Mouse (Mus musculus) stomach, postnatal 0 days (tissue): ENCODE data around the gene Lmo1. TPM values are rescaled to one million over a fixed set of nuclear protein-coding genes. Genes with fewer than 3 reads are reported as not detected.

ENCODE experiments used
- ATAC-seq: fragments of 200-750 bp; cut with Nextera tagmentation; 2 replicates; pipeline ENCODE4 v1.8.0; 2017; ENCODE audit not compliant: low FRiP score, low TSS enrichment
- DNase-seq: peaks from one replicate; pipeline ENCODE4 v3.0.0-alpha.2; 2016; ENCODE audit warnings: low spot score
- H3K27ac ChIP-seq: fragments of 300-500 bp; sonication (generic); replicated peaks from 2 replicates; pipeline ENCODE4 v1.5.1; 2014; ENCODE audit warnings: mild to moderate bottlenecking, control low read depth
- H3K27me3 ChIP-seq: fragments of 300-500 bp; sonication (generic); 2 replicates; pipeline ENCODE4 v1.6.1; 2014; ENCODE audit warnings: low read length; ENCODE audit not compliant: control insufficient read depth, insufficient read depth
- H3K36me3 ChIP-seq: fragments of 300-500 bp; sonication (generic); 2 replicates; pipeline ENCODE4 v1.6.1; 2014; ENCODE audit warnings: low read length, mixed read lengths; ENCODE audit not compliant: control insufficient read depth, insufficient read depth
- H3K4me1 ChIP-seq: fragments of 300-500 bp; sonication (generic); replicated peaks from 2 replicates; pipeline ENCODE4 v1.6.1; 2014; ENCODE audit warnings: antibody characterized with exemption; ENCODE audit not compliant: control insufficient read depth, insufficient read depth
- H3K4me2 ChIP-seq: fragments of 300-500 bp; sonication (generic); replicated peaks from 2 replicates; pipeline ENCODE4 v1.6.1; 2014; ENCODE audit warnings: low read depth, mild to moderate bottlenecking, control low read depth, moderate library complexity
- H3K4me3 ChIP-seq: fragments of 300-500 bp; sonication (generic); 2 replicates; pipeline ENCODE4 v1.5.1; 2014; ENCODE audit warnings: low read depth, low read length, control low read depth
- H3K9ac ChIP-seq: fragments of 300-500 bp; sonication (generic); 2 replicates; pipeline ENCODE4 v1.6.1; 2014; ENCODE audit warnings: mild to moderate bottlenecking, low read length, control low read depth, mixed read lengths
- H3K9me3 ChIP-seq: fragments of 300-500 bp; sonication (generic); 2 replicates; pipeline ENCODE4 v1.6.1; 2016; ENCODE audit warnings: low read length; ENCODE audit not compliant: control insufficient read depth
- CTCF ChIP-seq: IDR thresholded peaks from 2 replicates; pipeline ENCODE4 v1.5.1; 2016; ENCODE audit warnings: antibody characterized with exemption, low read depth, mild to moderate bottlenecking, moderate library complexity
- EP300 ChIP-seq: optimal IDR thresholded peaks from 2 replicates; pipeline ENCODE3; 2016; ENCODE audit warnings: antibody characterized with exemption
- WGBS: fragments of 180-500 bp; shearing (Covaris S2); extraction: QIAGEN DNeasy Blood & Tissue Kit; methylation state at CpG from one replicate; pipeline ENCODE4 v1.1.7; 2014; 5-methylcytosine and 5-hydroxymethylcytosine counted together
- polyA plus RNA-seq: library from polyadenylated mRNA; unstranded; fragments of >200 nt; fragmentation: Nextera tagmentation; extraction: Ambion mirVana; gene quantifications from 2 replicates; pipeline ENCODE4 v1.2.1, GENCODE M21; 2015

The Lmo1 gene
- polyA plus RNA-seq, 1 experiment from 2014 or later: 22.4 TPM

DNA sequence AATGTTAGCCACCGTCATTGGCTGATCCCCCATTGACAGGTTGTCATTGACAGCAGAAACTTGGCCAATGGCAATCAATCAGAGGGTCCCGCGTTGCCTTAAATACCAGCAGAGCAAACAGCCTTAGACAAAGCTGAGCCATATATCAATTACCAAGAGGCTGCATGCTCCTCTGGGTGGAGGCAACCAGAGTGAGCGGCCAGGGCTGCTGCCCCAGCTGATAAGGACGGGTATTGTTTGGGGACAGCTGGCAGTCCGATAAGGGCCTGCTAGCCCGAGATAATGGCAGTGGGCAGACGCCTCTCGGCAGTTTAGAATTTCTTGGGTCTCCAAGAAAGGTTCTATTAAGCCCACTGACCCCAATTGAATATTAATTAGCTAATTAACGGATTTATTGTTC lies 60.1 kb downstream of the Lmo1 start:
- H3K4me2 ChIP-seq: no peak overlapping the region
- TF ChIP-seq EP300: no peak
- H3K9ac ChIP-seq: no peak overlapping the region
- H3K9me3 ChIP-seq: no peaks in the 10 kb centered on the region
- H3K4me1 ChIP-seq: no peaks in the 10 kb centered on the region
- H3K36me3 ChIP-seq: no peaks in the 10 kb centered on the region
- WGBS: 27% methylated on average over 10 of the region's 10 CpGs
- peak; percentile 14 for DNase-seq
- H3K27me3 ChIP-seq: no peaks in the 10 kb centered on the region
- no peak overlapping the region for H3K4me3 ChIP-seq
- no peak for ATAC-seq
- no peak overlapping the region for H3K27ac ChIP-seq

- Histone ChIP-seq H3K9me3 (no peaks in the 10 kb centered on the region), H3K27ac (no peak overlapping the region), H3K36me3 (no peaks in the 10 kb centered on the region), H3K4me3 (no peak overlapping the region), H3K27me3 (no peaks in the 10 kb centered on the region), H3K9ac (no peak overlapping the region), H3K4me2 (no peak overlapping the region), H3K4me1 (no peaks in the 10 kb centered on the region)
- ATAC-seq (no peak), DNase-seq (peak; percentile 8)
- TF ChIP-seq EP300: no peak
- TF ChIP-seq CTCF: no peak
- 68% methylated on average over 5 of the region's 5 CpGs for WGBS
These were observed 64.0 kb downstream of the Lmo1 start for GRCm38 (mm10) chr7:109111000-109111399.

DNA sequence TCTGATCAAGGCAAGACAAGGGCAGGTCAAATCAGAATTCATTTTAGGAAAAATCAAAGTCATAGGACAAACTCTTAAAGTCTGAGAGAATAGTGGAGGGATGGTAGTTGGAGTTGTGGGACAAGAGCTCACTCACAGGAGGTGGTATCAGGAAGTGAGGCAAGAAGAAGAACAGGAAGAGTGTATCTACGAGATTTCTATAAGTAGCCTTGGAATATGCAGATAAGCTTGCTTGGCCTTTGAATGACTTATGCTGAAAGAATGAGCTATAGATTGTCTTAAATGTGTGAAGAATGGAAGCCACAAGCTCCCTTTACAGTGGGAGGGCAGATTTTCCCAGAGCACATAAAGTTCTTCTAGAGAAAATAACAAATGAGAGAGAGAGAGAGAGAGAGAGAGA lies 70.1 kb downstream of the Lmo1 start:
- Histone ChIP-seq H3K27ac (no peak overlapping the region), H3K9ac (no peak overlapping the region), H3K27me3 (no peaks in the 10 kb centered on the region), H3K36me3 (no peaks in the 10 kb centered on the region), H3K4me1 (no peaks in the 10 kb centered on the region), H3K4me3 (no peak overlapping the region), H3K9me3 (no peaks in the 10 kb centered on the region), H3K4me2 (no peak overlapping the region)
- WGBS: 48% methylated on average over 1 of the region's 1 CpGs
- no peak for ATAC-seq
- TF ChIP-seq EP300 (no peak), CTCF (no peak)
- DNase-seq: no peak

DNA sequence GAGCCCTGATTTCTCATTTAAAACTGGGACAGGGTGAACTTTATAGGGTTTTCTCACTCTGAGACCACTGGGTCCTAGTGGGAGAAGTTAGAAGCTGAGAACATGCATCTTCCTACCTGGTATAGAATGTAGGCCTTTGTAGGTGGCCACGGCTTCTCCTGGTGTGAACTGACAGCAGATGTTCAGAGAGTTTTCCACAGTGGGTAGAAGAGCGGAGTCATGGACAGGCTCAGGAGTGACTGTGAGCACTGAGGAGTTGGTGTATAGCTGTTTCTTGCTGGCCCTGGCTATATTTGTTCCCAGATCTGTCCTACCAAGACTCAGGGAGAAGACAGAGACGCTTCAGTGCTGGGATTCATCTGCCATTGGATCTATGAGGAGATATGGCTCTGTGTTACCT lies 73.8 kb downstream of the Lmo1 start:
- no peak overlapping the region for H3K9ac ChIP-seq
- H3K36me3 ChIP-seq: no peaks in the 10 kb centered on the region
- no peak for ATAC-seq

GRCm38 (mm10) chr7:109098145-109099018 lies 76.6 kb downstream of the Lmo1 start:
- DNase-seq (no peak), ATAC-seq (no peak)
- no peaks in the 10 kb centered on the region for H3K9me3 ChIP-seq
- no peaks in the 10 kb centered on the region for H3K27me3 ChIP-seq
- TF ChIP-seq EP300: no peak
- peak; percentile 76 for TF ChIP-seq CTCF
- WGBS: 38% methylated on average over 6 of the region's 6 CpGs
- no peaks in the 10 kb centered on the region for H3K36me3 ChIP-seq
- H3K9ac ChIP-seq: no peak overlapping the region
- no peak overlapping the region for H3K4me2 ChIP-seq
- H3K4me3 ChIP-seq: no peak overlapping the region
- no peaks in the 10 kb centered on the region for H3K4me1 ChIP-seq
- no peak overlapping the region for H3K27ac ChIP-seq

More for the DNA sequence above, 73.8 kb downstream of the Lmo1 start:
- WGBS: 80% methylated on average over 3 of the region's 3 CpGs
- H3K27me3 ChIP-seq: no peaks in the 10 kb centered on the region
- no peaks in the 10 kb centered on the region for H3K4me1 ChIP-seq
- H3K4me3 ChIP-seq: no peak overlapping the region
- no peak overlapping the region for H3K27ac ChIP-seq
- H3K9me3 ChIP-seq: no peaks in the 10 kb centered on the region
- no peak for DNase-seq
- TF ChIP-seq EP300 (no peak), CTCF (no peak)
- H3K4me2 ChIP-seq: no peak overlapping the region

DNA sequence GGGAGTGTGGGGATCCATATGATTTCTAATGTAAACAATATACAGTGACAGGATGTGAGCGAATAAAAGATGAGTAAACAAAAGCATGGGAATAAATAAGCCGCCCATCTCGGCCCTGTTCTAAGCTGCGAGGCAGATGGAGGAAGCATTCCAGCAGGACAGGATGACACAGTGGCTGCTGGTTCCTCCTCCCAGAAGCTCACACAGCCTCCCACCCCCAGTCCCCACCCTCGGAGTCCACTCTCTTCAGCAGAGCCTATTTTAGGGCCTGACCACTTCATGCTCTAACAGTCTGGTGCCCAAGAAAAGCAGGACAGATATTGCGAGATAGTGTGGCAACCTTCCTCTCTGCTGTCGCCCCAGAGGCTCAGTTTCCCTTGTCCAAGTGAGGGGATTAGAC lies 77.8 kb downstream of the Lmo1 start:
- 47% methylated on average over 7 of the region's 7 CpGs for whole genome bisulfite sequencing
- Histone ChIP-seq H3K4me3 (no peak overlapping the region), H3K4me1 (no peaks in the 10 kb centered on the region), H3K4me2 (no peak overlapping the region), H3K27ac (no peak overlapping the region), H3K36me3 (no peaks in the 10 kb centered on the region), H3K9ac (no peak overlapping the region), H3K27me3 (no peaks in the 10 kb centered on the region), H3K9me3 (no peaks in the 10 kb centered on the region)
- TF ChIP-seq EP300 (no peak), CTCF (no peak)
- ATAC-seq (no peak), DNase-seq (no peak)
